Mouse (Mus musculus) liver, adult 2 months (tissue): ENCODE data around the gene Zc3h7a. TPM values are rescaled to one million over a fixed set of nuclear protein-coding genes. Genes with fewer than 3 reads are reported as not detected.
A peak's percentile ranks its signal among the peaks of the same experiment; 100 is the strongest.

ENCODE experiments used
- DNase-seq: peaks from one replicate; pipeline ENCODE4 v3.0.0-alpha.2; 2011; ENCODE audit warnings: low read depth, low spot score; ENCODE audit errors: extremely low read depth
- H3K27ac ChIP-seq: fragments of 200-500 bp; replicated peaks from 2 replicates; pipeline ENCODE4 v1.5.1; 2012; ENCODE audit warnings: low read depth, mild to moderate bottlenecking, control low read depth, inconsistent platforms, low read length; ENCODE audit not compliant: insufficient read depth
- H3K27me3 ChIP-seq: fragments of 200-500 bp; 2 replicates; pipeline ENCODE4 v1.6.1; 2012; ENCODE audit warnings: mild to moderate bottlenecking, moderate library complexity, low read length, inconsistent platforms; ENCODE audit not compliant: control insufficient read depth, insufficient read depth
- H3K36me3 ChIP-seq: fragments of 200-500 bp; 2 replicates; pipeline ENCODE4 v1.6.1; 2012; ENCODE audit warnings: low read length, inconsistent platforms; ENCODE audit not compliant: control insufficient read depth, insufficient read depth
- H3K4me1 ChIP-seq: fragments of 200-500 bp; 2 replicates; pipeline ENCODE4 v1.6.1; 2011; ENCODE audit warnings: low read length; ENCODE audit not compliant: control insufficient read depth, insufficient read depth
- H3K4me3 ChIP-seq: fragments of 200-500 bp; 2 replicates; pipeline ENCODE4 v1.5.1; 2011; ENCODE audit warnings: low read depth, mild to moderate bottlenecking, control low read depth, low read length, moderate library complexity; ENCODE audit not compliant: insufficient read depth
- H3K79me2 ChIP-seq: fragments of 200-500 bp; 2 replicates; pipeline ENCODE4 v1.6.1; 2012; ENCODE audit warnings: inconsistent platforms, mild to moderate bottlenecking, low read length, moderate library complexity; ENCODE audit not compliant: control insufficient read depth, insufficient read depth
- H3K9ac ChIP-seq: fragments of 200-500 bp; 2 replicates; pipeline ENCODE4 v1.6.1; 2012; ENCODE audit warnings: low read depth, mild to moderate bottlenecking, control low read depth, inconsistent platforms, low read length
- CTCF ChIP-seq: fragments of 200-500 bp; IDR thresholded peaks from 2 replicates; pipeline ENCODE4 v1.5.1; 2011; ENCODE audit warnings: low read depth, low read length, control low read depth
- POLR2A ChIP-seq: fragments of 200-500 bp; IDR thresholded peaks from 2 replicates; pipeline ENCODE4 v1.6.1; 2011; ENCODE audit warnings: low read length, control low read depth; ENCODE audit not compliant: insufficient read depth; ENCODE audit errors: extremely low read depth
- WGBS: fragments of 180-500 bp; shearing (Covaris S2); methylation state at CpG from one replicate; pipeline ENCODE4 v1.1.7; 2018; 5-methylcytosine and 5-hydroxymethylcytosine counted together
- polyA plus RNA-seq: library from polyadenylated mRNA; depleted of rRNA; stranded (reverse); fragments of >200 nt; gene quantifications from 2 replicates; pipeline ENCODE4 v1.2.3, GENCODE M21; 2012
- total RNA-seq: library from RNA; depleted of rRNA; stranded (reverse); fragments of >200 nt; gene quantifications from 2 replicates; pipeline ENCODE4 v1.2.3, GENCODE M21; 2014

Gene Zc3h7a
- total and polyA plus RNA-seq, 2 experiments: 25.3 to 56.8 TPM

GRCm38 (mm10) chr16:11122625-11123024 is 53.6 kb downstream of the Zc3h7a start:
- Histone ChIP-seq H3K4me1 (no peaks in the 10 kb centered on the region), H3K79me2 (peaks cover 25% of the 10 kb centered on the region; the same call in 1 of the 2 replicates), H3K27ac (no peak overlapping the region), H3K9ac (no peak overlapping the region), H3K4me3 (no peak overlapping the region), H3K36me3 (peaks cover 81% of the 10 kb centered on the region), H3K27me3 (no peaks in the 10 kb centered on the region)
- no peak for DNase-seq
- TF ChIP-seq CTCF: no peak
- no peak for TF ChIP-seq POLR2A
- WGBS: 89% methylated on average over 2 of the region's 2 CpGs

GRCm38 (mm10) chr16:11109198-11109740 is 66.9 kb downstream of the Zc3h7a start:
- Histone ChIP-seq H3K9ac (no peak overlapping the region), H3K4me1 (no peaks in the 10 kb centered on the region), H3K36me3 (peaks cover 44% of the 10 kb centered on the region), H3K27me3 (no peaks in the 10 kb centered on the region), H3K4me3 (no peak overlapping the region), H3K27ac (no peak overlapping the region), H3K79me2 (peaks cover 6% of the 10 kb centered on the region; the same call in 1 of the 2 replicates)
- TF ChIP-seq POLR2A (no peak), CTCF (peak; percentile 26)
- 70% methylated on average over 4 of the region's 4 CpGs for WGBS
- DNase-seq: no peak

DNA sequence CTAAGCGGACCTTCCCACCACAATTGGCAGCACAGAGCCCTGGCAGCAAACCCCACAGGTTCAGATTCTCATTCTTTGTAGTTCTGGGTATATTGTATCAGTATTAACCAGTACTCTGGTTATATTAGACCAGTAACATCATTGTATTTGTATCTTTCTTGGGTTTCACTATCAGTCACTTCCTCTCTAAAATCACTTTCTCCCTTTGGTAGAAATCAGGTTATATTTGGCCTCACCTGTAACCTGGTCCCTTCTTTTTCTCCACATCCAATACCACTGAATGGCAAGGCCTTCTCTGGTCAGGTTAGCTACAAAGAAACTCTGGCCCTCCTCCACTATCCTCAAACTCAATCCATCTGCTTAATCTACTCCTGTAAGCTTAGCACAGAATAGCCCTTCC is 71.3 kb downstream of the Zc3h7a start:
- DNase-seq: no peak
- H3K4me3 ChIP-seq: no peak overlapping the region
- no peak overlapping the region for H3K9ac ChIP-seq
- H3K79me2 ChIP-seq: peaks cover 11% of the 10 kb centered on the region; the same call in 1 of the 2 replicates
- H3K27me3 ChIP-seq: no peaks in the 10 kb centered on the region
- no peaks in the 10 kb centered on the region for H3K4me1 ChIP-seq
- peaks cover 47% of the 10 kb centered on the region for H3K36me3 ChIP-seq
- no peak overlapping the region for H3K27ac ChIP-seq
- no peak for TF ChIP-seq CTCF
- TF ChIP-seq POLR2A: no peak
- WGBS: 94% methylated on average over 1 of the region's 1 CpGs

DNA sequence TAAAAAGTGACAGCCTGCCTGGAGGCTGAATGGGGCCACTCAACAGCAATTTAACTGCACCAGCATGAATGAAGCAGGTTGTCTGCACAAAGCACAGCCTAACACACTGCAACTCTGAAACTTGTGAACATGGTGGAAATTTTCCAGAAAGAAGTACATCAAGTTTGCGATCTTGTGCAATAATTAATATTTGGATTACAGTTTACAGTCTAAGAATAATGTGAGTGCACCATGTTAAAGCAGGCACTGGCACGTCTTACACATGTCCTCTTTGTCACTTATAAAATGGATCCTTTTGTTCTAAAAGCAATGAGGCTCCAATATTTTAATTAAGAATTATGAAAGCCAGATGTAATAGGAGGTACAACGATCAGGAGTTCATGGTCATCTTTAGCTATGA is 78.9 kb downstream of the Zc3h7a start:
- Histone ChIP-seq H3K9ac (no peak overlapping the region), H3K27ac (no peak overlapping the region), H3K79me2 (peaks cover 5% of the 10 kb centered on the region; the same call in 1 of the 2 replicates), H3K4me1 (no peaks in the 10 kb centered on the region), H3K27me3 (no peaks in the 10 kb centered on the region), H3K36me3 (peaks cover 41% of the 10 kb centered on the region), H3K4me3 (no peak overlapping the region)
- DNase-seq: no peak
- WGBS: 62% methylated on average over 3 of the region's 3 CpGs
- TF ChIP-seq CTCF (no peak), POLR2A (no peak)

DNA sequence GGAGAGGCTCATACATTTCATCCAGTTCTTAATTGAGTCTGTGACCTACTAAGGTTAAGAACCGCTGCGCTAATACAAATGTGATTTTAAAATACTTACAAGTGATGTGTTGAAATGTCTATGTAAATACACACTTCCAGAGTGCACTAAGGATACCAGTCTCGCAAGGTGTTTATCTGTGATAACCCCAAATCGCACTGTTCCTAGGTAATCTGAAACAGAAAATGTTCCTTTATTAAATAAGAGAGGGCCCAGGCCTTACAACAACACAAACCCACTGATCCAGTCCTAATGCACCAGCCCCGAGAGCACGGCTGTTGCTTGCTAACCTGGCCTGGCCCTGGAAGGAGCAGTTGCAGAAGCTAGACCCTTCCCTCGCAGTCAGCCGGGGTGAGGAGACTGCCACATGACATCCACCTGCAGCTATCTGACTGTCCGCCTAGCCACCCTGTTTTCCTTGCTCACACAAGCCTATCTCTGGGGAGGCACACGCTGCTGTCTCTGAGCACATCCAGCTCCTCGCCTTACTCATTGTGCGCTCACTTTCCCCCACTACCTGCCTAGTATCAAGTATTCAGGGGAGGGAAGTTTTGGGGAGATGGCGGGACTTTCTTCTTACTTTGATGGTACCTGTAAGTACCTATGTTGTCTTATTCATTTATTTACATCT is 82.3 kb downstream of the Zc3h7a start:
- no peak for DNase-seq
- 87% methylated on average over 13 of the region's 13 CpGs for WGBS

DNA sequence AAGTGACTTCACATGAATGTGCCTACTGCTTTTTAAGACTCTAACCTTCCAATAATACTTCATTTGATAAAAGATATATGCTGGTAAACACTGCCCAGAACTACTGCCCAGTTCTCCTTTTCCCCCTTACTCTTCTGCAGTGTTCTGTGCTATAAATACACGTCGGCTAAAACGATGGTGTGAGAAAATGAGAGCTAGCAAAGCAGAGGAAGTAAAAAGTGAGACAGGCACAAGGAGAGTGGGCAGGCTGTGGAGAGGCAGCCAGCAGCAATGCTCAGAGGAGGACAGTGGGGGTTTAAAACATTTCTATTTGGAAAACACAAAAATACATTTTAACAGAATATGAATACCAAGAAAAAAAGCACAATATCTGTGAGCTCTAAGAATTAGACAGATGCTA is 83.7 kb downstream of the Zc3h7a start:
- Histone ChIP-seq H3K4me1 (no peaks in the 10 kb centered on the region; the same call in 1 of the 2 replicates), H3K27ac (no peak overlapping the region), H3K27me3 (no peaks in the 10 kb centered on the region), H3K9ac (no peak overlapping the region), H3K36me3 (peaks cover 65% of the 10 kb centered on the region), H3K79me2 (peaks cover 3% of the 10 kb centered on the region; the same call in 1 of the 2 replicates), H3K4me3 (no peak overlapping the region)
- no peak for DNase-seq
- WGBS: 70% methylated on average over 3 of the region's 3 CpGs
- TF ChIP-seq CTCF (no peak), POLR2A (no peak)

More for the DNA sequence above, 82.3 kb downstream of the Zc3h7a start:
- H3K27ac ChIP-seq: no peak overlapping the region
- H3K79me2 ChIP-seq: peaks cover 3% of the 10 kb centered on the region; the same call in 1 of the 2 replicates
- H3K4me3 ChIP-seq: no peak overlapping the region
- H3K9ac ChIP-seq: no peak overlapping the region
- peaks cover 54% of the 10 kb centered on the region for H3K36me3 ChIP-seq
- no peaks in the 10 kb centered on the region for H3K27me3 ChIP-seq
- no peaks in the 10 kb centered on the region; the same call in 1 of the 2 replicates for H3K4me1 ChIP-seq
- no peak for TF ChIP-seq POLR2A
- TF ChIP-seq CTCF: no peak
